Mouse (Mus musculus) C2C12 (cell line): ENCODE measurements at regions not wholly inside any gene's neighbourhood (a gene's known extent, or its start where the extent isn't known, plus 50 kb on each side); places are given as distances from the start of the nearest gene placed in this dataset.

Experiments
- CEBPB ChIP-seq: IDR thresholded peaks from one replicate; pipeline ENCODE4 v1.6.1; 2011; ENCODE audit warnings: low read depth, mild to moderate bottlenecking, control low read depth, moderate library complexity
- CTCF ChIP-seq: IDR thresholded peaks from one replicate; pipeline ENCODE4 v1.5.1; 2011; ENCODE audit not compliant: control insufficient read depth, insufficient read depth, insufficient read length
- MAX ChIP-seq: IDR thresholded peaks from one replicate; pipeline ENCODE4 v1.6.1; 2011; ENCODE audit warnings: mild to moderate bottlenecking, control low read depth
- MYOD1 ChIP-seq: IDR thresholded peaks from one replicate; pipeline ENCODE4 v1.6.1; 2011; ENCODE audit warnings: low read depth; ENCODE audit not compliant: control insufficient read depth, insufficient read length
- MYOG ChIP-seq: IDR thresholded peaks from one replicate; pipeline ENCODE4 v1.6.1; 2011; ENCODE audit not compliant: control insufficient read depth, insufficient read length; ENCODE audit errors: extremely low read depth
- USF1 ChIP-seq: IDR thresholded peaks from one replicate; pipeline ENCODE4 v1.6.1; 2011; ENCODE audit warnings: low read depth, mild to moderate bottlenecking, control low read depth, moderate library complexity

DNA sequence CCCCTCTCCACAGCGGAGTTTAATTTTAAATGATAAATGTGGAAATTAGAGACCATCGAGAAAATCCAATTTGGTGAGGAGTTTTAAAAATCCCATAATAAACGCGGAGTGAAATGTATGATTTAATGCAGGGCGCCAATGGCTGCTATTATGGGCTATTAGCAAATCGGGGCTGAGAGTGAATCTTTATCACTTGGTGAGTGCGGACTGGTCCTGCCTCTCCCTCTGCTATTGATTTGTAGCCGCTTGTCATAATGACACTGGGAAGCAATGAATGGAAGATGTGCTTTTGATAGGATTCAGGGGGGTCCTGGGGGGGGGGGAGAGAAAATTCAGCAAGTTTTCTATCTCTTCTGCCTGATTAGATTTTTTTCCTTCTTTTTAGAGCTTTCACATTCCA is 279.6 kb upstream of the Pmfbp1 start:
- no peak for TF ChIP-seq CTCF
- TF ChIP-seq CEBPB: no peak
- no peak for TF ChIP-seq USF1
- no peak for TF ChIP-seq MAX
- TF ChIP-seq MYOG: no peak
- no peak for TF ChIP-seq MYOD1
